Mouse (Mus musculus): ENCODE data around the gene Nfic.

Nfic gene

GRCm38 (mm10) chr10:81356991-81357844 lies 98.2 kb downstream of the Nfic start, which contains the start of gene Mfsd12:
Gene Mfsd12 (plus strand): TSS chr10:81357491.
- DNase-seq (ENCODE audit: low spot score): peak; percentile 84

DNA sequence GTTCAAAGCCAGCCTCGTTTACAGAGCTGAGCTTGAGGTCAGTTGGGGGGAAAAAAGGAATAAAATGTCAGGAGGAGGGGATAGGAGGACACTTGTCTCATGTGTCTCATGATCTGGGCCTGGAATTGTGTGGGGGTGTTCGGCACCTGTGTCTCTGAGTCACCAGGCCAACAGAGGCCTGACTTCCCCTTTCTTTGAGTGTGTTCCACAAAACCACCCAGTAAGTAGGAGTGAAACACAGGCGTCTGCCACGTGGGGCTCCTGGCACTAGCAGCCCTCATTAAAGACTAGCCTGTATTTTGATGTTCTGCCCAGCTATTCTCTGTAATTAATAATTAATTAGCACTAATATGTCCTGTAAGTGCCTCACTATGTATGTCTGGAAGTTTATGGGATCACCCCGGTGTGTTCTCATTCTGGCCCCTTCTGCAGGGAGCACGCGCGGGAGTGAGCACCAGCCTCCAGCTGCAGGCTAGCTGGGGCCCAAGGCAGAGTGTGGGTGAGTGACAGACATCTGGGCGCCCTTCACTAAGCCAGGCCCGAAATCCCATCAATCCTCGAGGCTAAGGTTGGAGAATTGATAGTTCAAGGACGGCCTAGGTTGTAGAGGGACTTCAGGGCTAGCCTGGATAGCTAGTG lies 99.0 kb downstream of the Nfic start:
- no peak for DNase-seq (ENCODE audit: low spot score)

DNA sequence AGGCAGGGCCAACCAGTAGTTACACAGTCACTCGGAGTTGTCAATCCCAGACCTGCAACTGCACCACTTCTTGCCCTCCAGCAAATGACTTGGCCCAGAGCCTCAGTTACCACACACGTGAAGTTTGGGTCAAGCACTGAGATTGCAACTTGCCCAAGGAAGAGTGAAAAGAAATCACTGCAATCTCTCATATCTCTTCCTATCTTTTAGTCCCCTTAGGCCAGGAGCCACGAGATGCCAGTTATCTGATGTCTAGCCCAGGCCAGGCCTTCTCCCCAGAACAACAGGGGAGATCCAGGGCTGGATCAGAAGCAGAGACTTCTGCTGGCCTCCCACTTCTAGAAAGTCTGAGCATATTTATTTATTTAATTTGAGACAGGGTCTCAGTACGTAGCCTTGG lies 99.9 kb downstream of the Nfic start:
- no peak for DNase-seq (ENCODE audit: low spot score)

DNA sequence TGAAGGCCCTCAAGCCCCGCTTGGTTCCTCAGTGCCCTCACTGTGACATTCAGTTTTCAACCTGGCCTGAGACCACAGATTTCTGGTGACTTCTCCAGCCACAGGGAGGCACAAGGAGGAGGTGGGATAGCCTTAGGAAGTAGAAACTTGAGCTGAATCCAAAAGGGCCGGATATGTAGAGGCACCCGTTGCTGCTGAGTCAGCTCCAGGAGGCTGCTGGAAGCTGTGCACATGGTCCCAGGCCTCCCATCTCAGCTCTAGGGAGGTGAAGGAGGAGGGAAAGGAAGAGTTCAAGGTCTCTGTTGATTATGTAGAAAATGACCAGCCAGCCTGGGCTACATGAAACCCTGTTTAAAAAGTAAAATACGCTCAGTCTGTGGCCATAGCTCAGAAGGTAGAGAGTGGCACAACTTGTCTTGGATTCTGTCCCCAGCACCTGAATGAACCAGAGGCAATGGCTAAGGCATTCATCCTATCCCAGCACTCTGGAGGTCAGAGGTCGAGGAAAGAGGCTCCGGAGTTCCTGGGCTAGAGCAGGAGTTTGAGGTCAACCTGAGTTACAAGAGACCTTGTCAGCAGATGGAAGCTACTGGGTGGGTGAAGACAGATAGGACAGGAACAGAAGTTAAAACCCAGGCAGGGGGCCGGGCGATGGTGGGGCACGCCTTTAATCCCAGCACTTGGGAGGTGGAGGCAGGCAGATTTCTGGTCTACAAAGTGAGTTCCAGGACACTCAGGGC lies 100.5 kb downstream of the Nfic start:
- DNase-seq (ENCODE audit: low spot score): no peak

- no peak for DNase-seq (ENCODE audit: low spot score)
Measured at GRCm38 (mm10) chr10:81351678-81352291, 103.7 kb downstream of the Nfic start.

DNA sequence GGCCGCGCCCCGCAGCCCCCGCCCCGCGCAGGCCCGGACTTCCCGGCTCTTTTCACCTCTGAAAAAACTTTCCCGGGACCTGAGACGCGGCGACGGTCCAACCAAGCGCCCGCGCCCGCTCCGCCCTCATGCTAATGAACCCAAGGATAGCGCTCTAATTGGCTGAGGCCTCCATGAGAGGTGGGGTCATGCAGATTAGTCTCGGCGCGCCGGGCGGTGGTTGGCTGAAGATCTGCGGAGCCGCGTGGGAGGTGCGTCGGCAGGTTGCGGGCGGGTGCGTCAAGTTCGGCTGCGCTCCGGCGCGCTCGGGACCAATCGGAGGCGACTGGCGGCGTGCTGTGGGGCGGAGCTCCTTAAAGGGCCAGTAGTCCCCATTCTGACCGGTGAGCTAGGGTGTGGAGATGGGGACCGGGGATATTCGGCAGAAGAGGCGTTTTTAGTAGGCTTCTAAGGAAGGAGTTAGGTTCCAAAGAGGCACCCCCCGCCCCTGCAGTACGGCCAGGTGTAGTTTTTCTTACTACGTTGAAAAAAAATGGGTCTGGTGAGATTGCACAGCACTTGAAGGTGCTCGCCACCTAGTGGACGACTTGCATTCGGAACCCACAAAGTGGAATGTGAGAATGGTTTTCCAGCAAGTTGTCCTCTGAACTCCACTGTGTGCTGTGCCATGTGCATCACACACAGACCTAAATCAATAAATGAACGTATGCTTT lies 104.9 kb downstream of the Nfic start, which contains the start of gene Hmg20b:
TSS of gene Hmg20b (minus strand) at position 130 of the 713 bp plus-strand sequence.
- DNase-seq (ENCODE audit: low spot score): peak; percentile 99

- no peak for DNase-seq (ENCODE audit: low spot score)
Measured at GRCm38 (mm10) chr10:81349961-81350350, 105.5 kb downstream of the Nfic start.

- no peak for DNase-seq (ENCODE audit: low spot score)
Measured at GRCm38 (mm10) chr10:81349146-81349545, 106.3 kb downstream of the Nfic start.

DNA sequence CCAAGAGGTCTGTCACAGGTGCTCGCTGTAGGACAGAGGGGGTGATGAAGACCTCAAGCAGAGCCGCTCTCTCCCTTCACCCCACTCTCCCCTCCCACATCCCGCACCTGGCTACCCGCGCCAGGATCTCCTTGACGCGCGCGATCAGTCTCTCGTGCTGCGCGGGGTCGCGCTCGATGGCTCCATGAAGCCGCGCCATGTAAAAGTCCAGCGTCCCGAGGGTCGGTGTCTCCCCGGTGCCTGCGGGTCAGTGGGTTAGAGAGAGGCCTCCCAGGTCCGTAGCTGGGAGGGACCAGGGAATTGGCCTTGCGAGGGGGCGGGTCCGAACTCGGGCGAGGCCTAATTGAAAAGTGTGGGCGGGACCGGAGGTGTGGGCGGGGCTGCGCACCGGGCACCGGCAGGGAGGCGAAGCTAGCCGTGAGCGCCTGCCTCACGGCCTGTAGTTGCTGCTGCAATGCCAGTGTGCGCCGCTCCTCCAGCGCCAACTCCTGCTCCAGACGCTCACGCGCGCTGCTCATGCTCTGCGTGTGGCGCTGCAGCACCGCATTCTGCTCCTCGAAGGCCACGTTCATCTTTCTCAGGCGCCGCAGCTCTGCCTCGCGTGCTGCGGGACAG lies 108.9 kb downstream of the Nfic start:
- DNase-seq (ENCODE audit: low spot score): peak; percentile 62

Measured in ovary, adult 18-20 months (tissue).